Comparison of ENCODE assay signal across 23 mouse cellular contexts in genomic region chr2:52733659-52734058, GRCm38 (mm10). TPM values are rescaled to one million over a fixed set of nuclear protein-coding genes. Genes with fewer than 3 reads are reported as not detected.
DNase-seq lines count a peak whose midpoint lies in the region; ATAC-seq and TF ChIP-seq lines count a peak whose summit lies in the region.
"Had no signal": no experiment of that assay in that cellular context is flagged by ENCODE, and none has a peak within 500 bp of the region (broad histone marks: within the 10 kb centered on the region; RNA-seq: fewer than 3 reads in every experiment).

No protein-coding gene starts in this region.

- no peak overlapping the region for H3K4me3 ChIP-seq in lung, embryonic 16.5 days (ENCODE audit: low read length)
- H3K4me3 ChIP-seq in lung, adult 2 months (replicated peaks; ENCODE audit: extremely low read depth, low read depth, low read length) = no peak overlapping the region
- no peak overlapping the region for H3K4me3 ChIP-seq in stomach, postnatal 0 days (ENCODE audit: low read depth, low read length)
- H3K4me3 ChIP-seq: embryonic facial prominence, embryonic 10.5 days; embryonic facial prominence, embryonic 12.5 days; forebrain, embryonic 13.5 days; forebrain, embryonic 15.5 days had no signal

- H3K36me3 ChIP-seq in lung, embryonic 16.5 days (ENCODE audit: control insufficient read depth, insufficient read depth, low read length) = no peaks in the 10 kb centered on the region
- H3K36me3 ChIP-seq in stomach, postnatal 0 days (ENCODE audit: control insufficient read depth, insufficient read depth, low read length) = no peaks in the 10 kb centered on the region
- H3K36me3 ChIP-seq: embryonic facial prominence, embryonic 12.5 days; forebrain, embryonic 15.5 days had no signal

- ATAC-seq in lung, embryonic 16.5 days (ENCODE audit: low read depth) = peak; percentile 43; the same call in 1 of the 2 replicates
- ATAC-seq in stomach, postnatal 0 days (ENCODE audit: low FRiP score, low TSS enrichment) = no peak; the same call in 1 of the 2 replicates
- ATAC-seq: activated CD4-positive, CD25-positive, alpha-beta regulatory T cell, adult 4 months; CD4-positive, CD25-positive, alpha-beta regulatory T cell, adult 4 months; forebrain, embryonic 13.5 days; forebrain, embryonic 15.5 days; Patski had no signal

- no peak overlapping the region for H3K27ac ChIP-seq in lung, embryonic 16.5 days (ENCODE audit: low read length)
- H3K27ac ChIP-seq in stomach, postnatal 0 days (replicated peaks) = 0 out of 2 replicates have a peak overlapping the region, but pooled peaks have one; percentile 40
- H3K27ac ChIP-seq: embryonic facial prominence, embryonic 10.5 days; embryonic facial prominence, embryonic 12.5 days; forebrain, embryonic 13.5 days; forebrain, embryonic 15.5 days had no signal

- TF ChIP-seq POLR2A in lung, adult 2 months (IDR thresholded peaks at IDR 0.05; ENCODE audit: borderline replicate concordance, extremely low read depth, low read depth, low read length) = no peak

- WGBS in lung, embryonic 16.5 days = 69% methylated on average over 7 of the region's 7 CpGs
- 68% methylated on average over 7 of the region's 7 CpGs for WGBS in lung, adult 2 months
- WGBS in stomach, postnatal 0 days = 78% methylated on average over 7 of the region's 7 CpGs

- H3K27me3 ChIP-seq in lung, embryonic 16.5 days (ENCODE audit: control insufficient read depth, insufficient read depth, low read depth, low read length) = no peaks in the 10 kb centered on the region
- H3K27me3 ChIP-seq in stomach, postnatal 0 days (ENCODE audit: control insufficient read depth, insufficient read depth, low read length) = no peaks in the 10 kb centered on the region
- H3K27me3 ChIP-seq: CH12.LX; embryonic facial prominence, embryonic 12.5 days; forebrain, embryonic 13.5 days; forebrain, embryonic 15.5 days; Patski had no signal

- no peak overlapping the region for H3K4me2 ChIP-seq in lung, embryonic 16.5 days (ENCODE audit: low read depth, low read length)
- H3K4me2 ChIP-seq in stomach, postnatal 0 days (replicated peaks; ENCODE audit: low read depth) = no peak overlapping the region
- H3K4me2 ChIP-seq: embryonic facial prominence, embryonic 12.5 days; forebrain, embryonic 13.5 days; forebrain, embryonic 15.5 days had no signal

- DNase-seq in lung, postnatal 4 days = no peak
- DNase-seq in lung, postnatal 25 days (ENCODE audit: low spot score) = peak; percentile 8
- DNase-seq in lung, adult 2 months = no peak
- DNase-seq in stomach, postnatal 0 days (ENCODE audit: low spot score) = no peak
- DNase-seq: adrenal gland, adult 8-10 months; adrenal gland, postnatal 14 days; adrenal gland, postnatal 36 days; B cell, adult 2 months; cerebellum, adult 11-12 months; cerebellum, adult 2 months; cerebellum, adult 9-10 months; cerebellum, postnatal 10 days; cerebellum, postnatal 25 days had no signal

- H3K4me1 ChIP-seq in lung, embryonic 16.5 days (replicated peaks; ENCODE audit: control insufficient read depth, insufficient read depth, low read length) = no peaks in the 10 kb centered on the region
- H3K4me1 ChIP-seq in lung, adult 2 months (ENCODE audit: control insufficient read depth, insufficient read depth, low read length) = peaks cover 3% of the 10 kb centered on the region; the same call in 1 of the 2 replicates
- H3K4me1 ChIP-seq in stomach, postnatal 0 days (replicated peaks; ENCODE audit: control insufficient read depth, insufficient read depth) = no peaks in the 10 kb centered on the region
- H3K4me1 ChIP-seq: embryonic facial prominence, embryonic 10.5 days; embryonic facial prominence, embryonic 12.5 days had no signal

- H3K9ac ChIP-seq in lung, embryonic 16.5 days (ENCODE audit: low read length) = no peak overlapping the region
- H3K9ac ChIP-seq in stomach, postnatal 0 days (ENCODE audit: low read length) = no peak overlapping the region
- H3K9ac ChIP-seq: embryonic facial prominence, embryonic 12.5 days; forebrain, embryonic 13.5 days; forebrain, embryonic 15.5 days had no signal

- no peak for TF ChIP-seq EP300 in stomach, postnatal 0 days (optimal IDR thresholded peaks at IDR 0.05)

- TF ChIP-seq CTCF in lung, adult 2 months (IDR thresholded peaks at IDR 0.05; ENCODE audit: insufficient read depth, low read length) = no peak
- no peak for TF ChIP-seq CTCF in stomach, postnatal 0 days (IDR thresholded peaks at IDR 0.05; ENCODE audit: low read depth)

- H3K9me3 ChIP-seq in lung, embryonic 16.5 days (ENCODE audit: control insufficient read depth, low read length) = no peaks in the 10 kb centered on the region
- no peaks in the 10 kb centered on the region for H3K9me3 ChIP-seq in stomach, postnatal 0 days (ENCODE audit: control insufficient read depth, low read length)
- H3K9me3 ChIP-seq: embryonic facial prominence, embryonic 10.5 days; embryonic facial prominence, embryonic 12.5 days; forebrain, embryonic 13.5 days; forebrain, embryonic 15.5 days; G1E had no signal

RNA-seq across cellular contexts. Expression of gene Stam2, which starts 8.4 kb away (rescaled TPM):
- polyA plus RNA-seq in lung, embryonic 16.5 days (2015; fragmentation: Nextera tagmentation; extraction: Ambion mirVana) = 35.0 and 40.3 TPM in 2 replicates
- 6.7 and 9.9 TPM in 2 replicates for polyA plus RNA-seq in lung, adult 2 months (2012; rRNA removed)
- polyA plus RNA-seq in stomach, postnatal 0 days (2015; fragmentation: Nextera tagmentation; extraction: Ambion mirVana) = 32.6 and 33.1 TPM in 2 replicates

RNA-seq across cellular contexts. Expression of gene Cacnb4, which starts 57.0 kb away (rescaled TPM):
- polyA plus RNA-seq in lung, embryonic 16.5 days (2015; fragmentation: Nextera tagmentation; extraction: Ambion mirVana) = 0.98 and 1.1 TPM in 2 replicates
- 0.04 and 0.05 TPM in 2 replicates for polyA plus RNA-seq in lung, adult 2 months (2012; rRNA removed)
- 0.64 and 0.93 TPM in 2 replicates for polyA plus RNA-seq in stomach, postnatal 0 days (2015; fragmentation: Nextera tagmentation; extraction: Ambion mirVana)
